Mouse (Mus musculus) neural tube, embryonic 13.5 days (tissue): ENCODE measurements around the gene Zfp563. TPM values are rescaled to one million over a fixed set of nuclear protein-coding genes. Genes with fewer than 3 reads are reported as not detected.

Source experiments
- polyA plus RNA-seq: library from polyadenylated mRNA; unstranded; fragments of >200 nt; fragmentation: Nextera tagmentation; extraction: Ambion mirVana; gene quantifications from 2 replicates; pipeline ENCODE4 v1.2.1, GENCODE M21; 2015

The Zfp563 gene
- polyA plus RNA-seq, 1 experiment from 2014 or later: 17.7 TPM

Other genes with a start within 250 kb of the Zfp563 start
- gene Zfp870, start 197.7 kb upstream of the Zfp563 start, polyA plus RNA-seq: 6.1 and 7.2 TPM in 2 replicates
- gene Cyp4f14, start 172.0 kb upstream of the Zfp563 start, polyA plus RNA-seq: not detected in 2 replicates
- gene Cyp4f13, start 141.9 kb upstream of the Zfp563 start, polyA plus RNA-seq: 7.0 and 8.2 TPM in 2 replicates
- 8.8 and 10.2 TPM in 2 replicates for gene Zfp472, start 123.5 kb upstream of the Zfp563 start, polyA plus RNA-seq
- 19.3 and 23.2 TPM in 2 replicates for gene Zfp952, start 96.2 kb upstream of the Zfp563 start, polyA plus RNA-seq
- 25.9 and 27.4 TPM in 2 replicates for gene Zfp763, start 55.9 kb upstream of the Zfp563 start, polyA plus RNA-seq
- gene 4921501E09Rik, start 21.3 kb upstream of the Zfp563 start, polyA plus RNA-seq: not detected in 2 replicates
- gene Morc2b, start 50.4 kb downstream of the Zfp563 start, polyA plus RNA-seq: 0.62 and 0.64 TPM in 2 replicates
- gene Olfr55, start 79.1 kb downstream of the Zfp563 start, polyA plus RNA-seq: 0.06 and 0.11 TPM in 2 replicates
- not detected in 2 replicates for gene Olfr239, start 102.0 kb downstream of the Zfp563 start, polyA plus RNA-seq
- gene Olfr1564, start 132.4 kb downstream of the Zfp563 start, polyA plus RNA-seq: 0.06 TPM in 1 of 2 replicates, not detected in the other
- gene Zfp955a, start 165.8 kb downstream of the Zfp563 start, polyA plus RNA-seq: 22.5 and 24.4 TPM in 2 replicates
- 0.03 and 0.07 TPM in 2 replicates for gene Olfr63, start 175.4 kb downstream of the Zfp563 start, polyA plus RNA-seq
- gene Zfp955b, start 200.2 kb downstream of the Zfp563 start, polyA plus RNA-seq: 18.8 and 22.0 TPM in 2 replicates